Mouse (Mus musculus) heart, embryonic 14.5 days (tissue): ENCODE results near the gene Man1c1. TPM values are rescaled to one million over a fixed set of nuclear protein-coding genes. Genes with fewer than 3 reads are reported as not detected.
A peak's percentile ranks its signal among the peaks of the same experiment; 100 is the strongest.

Source experiments
- ATAC-seq: fragments of 200-750 bp; cut with Nextera tagmentation; 2 replicates; pipeline ENCODE4 v1.8.0; 2017; ENCODE audit warnings: low read depth, moderate TSS enrichment; ENCODE audit not compliant: insufficient number of reproducible peaks, insufficient read depth, low FRiP score
- H3K27ac ChIP-seq, 2 experiments: fragments of 200-500 bp in 1 of 2; fragments of 300-500 bp in 1 of 2; sonication (generic) in 1 of 2; replicated peaks in 1 of 2; 2 replicates each; pipeline ENCODE4 v1.5.1; 2012 to 2014; ENCODE audit warnings: low read depth in 2 of 2, low read length in 2 of 2, control low read depth in 1 of 2, mild to moderate bottlenecking in 1 of 2, mixed read lengths in 1 of 2; ENCODE audit not compliant: control insufficient read depth in 1 of 2, insufficient read depth in 1 of 2
- H3K27me3 ChIP-seq: fragments of 300-500 bp; sonication (generic); 2 replicates; pipeline ENCODE4 v1.6.1; 2014; ENCODE audit warnings: mild to moderate bottlenecking, low read length, control low read depth; ENCODE audit not compliant: control insufficient read depth, insufficient read depth
- H3K36me3 ChIP-seq: fragments of 300-500 bp; sonication (generic); 2 replicates; pipeline ENCODE4 v1.6.1; 2014; ENCODE audit warnings: mild to moderate bottlenecking, control low read depth, low read length, mixed read lengths; ENCODE audit not compliant: control insufficient read depth, insufficient read depth
- H3K4me1 ChIP-seq, 2 experiments: fragments of 200-500 bp in 1 of 2; fragments of 300-500 bp in 1 of 2; sonication (generic) in 1 of 2; 2 replicates each; pipeline ENCODE4 v1.6.1; 2012 to 2014; ENCODE audit warnings: low read length in 2 of 2, control low read depth in 1 of 2, mixed read lengths in 1 of 2; ENCODE audit not compliant: control insufficient read depth in 2 of 2, insufficient read depth in 2 of 2
- H3K4me2 ChIP-seq: fragments of 300-500 bp; sonication (generic); 2 replicates; pipeline ENCODE4 v1.6.1; 2014; ENCODE audit warnings: mild to moderate bottlenecking, low read length
- H3K4me3 ChIP-seq, 2 experiments: fragments of 200-500 bp in 1 of 2; fragments of 300-500 bp in 1 of 2; sonication (generic) in 1 of 2; 2 replicates each; pipeline ENCODE4 v1.5.1; 2012 to 2014; ENCODE audit warnings: low read length in 2 of 2, mild to moderate bottlenecking in 2 of 2, control low read depth in 1 of 2, low read depth in 1 of 2, moderate library complexity in 1 of 2; ENCODE audit not compliant: control insufficient read depth in 1 of 2, insufficient read depth in 1 of 2
- H3K9ac ChIP-seq: fragments of 300-500 bp; sonication (generic); 2 replicates; pipeline ENCODE4 v1.6.1; 2014; ENCODE audit warnings: mild to moderate bottlenecking, low read length
- H3K9me3 ChIP-seq: fragments of 300-500 bp; sonication (generic); 2 replicates; pipeline ENCODE4 v1.6.1; 2016; ENCODE audit warnings: low read length, control low read depth; ENCODE audit not compliant: control insufficient read depth
- WGBS: fragments of 180-500 bp; shearing (Covaris S2); extraction: QIAGEN DNeasy Blood & Tissue Kit; methylation state at CpG from one replicate; pipeline ENCODE4 v1.1.7; 2014; 5-methylcytosine and 5-hydroxymethylcytosine counted together
- polyA plus RNA-seq: library from polyadenylated mRNA; unstranded; fragments of >200 nt; fragmentation: Nextera tagmentation; extraction: Ambion mirVana; gene quantifications from 2 replicates; pipeline ENCODE4 v1.2.1, GENCODE M21; 2014

The Man1c1 gene
- polyA plus RNA-seq, 1 experiment from 2014 or later, result 7.8 TPM

DNA sequence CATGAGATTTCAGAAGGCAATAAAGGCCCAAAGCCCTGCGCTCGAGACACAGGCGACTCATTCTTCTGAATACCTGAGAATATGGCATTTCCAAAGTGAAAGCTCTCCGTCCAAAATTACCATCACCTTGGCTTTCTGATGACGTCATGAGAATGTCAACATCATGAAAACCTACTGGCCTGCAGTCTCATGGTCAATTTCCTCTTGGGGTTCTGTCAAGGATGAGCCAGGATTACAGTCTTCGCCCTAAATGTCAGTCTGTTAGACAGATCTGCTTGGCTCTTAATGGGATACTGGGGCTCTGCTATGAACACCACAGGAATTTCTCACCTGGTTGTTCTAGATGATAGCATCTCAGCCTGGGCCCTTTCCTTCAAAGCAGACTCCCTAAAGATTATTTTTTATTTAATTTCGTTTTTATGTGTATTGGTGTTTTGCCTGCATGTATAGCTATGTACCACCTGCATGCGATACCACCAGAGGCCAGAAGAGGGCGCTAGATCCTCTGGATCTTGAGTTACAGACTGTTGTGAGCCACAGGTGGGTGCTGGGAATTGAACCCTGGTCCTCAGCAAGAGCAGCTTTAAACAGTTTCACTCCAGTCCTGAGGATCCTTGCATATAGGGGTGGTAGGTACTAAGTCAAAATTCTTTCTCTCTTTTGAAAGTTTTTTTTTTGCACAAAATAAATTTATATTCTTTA is 19.3 kb downstream of the Man1c1 start:
- ATAC-seq, result no peak
- H3K27ac ChIP-seq, result no peak overlapping the region
- H3K4me3 ChIP-seq, result no peak overlapping the region
- peaks cover 4 to 13% of the 10 kb centered on the region in 2 experiments; a peak in 3 of 4 replicates for H3K4me1 ChIP-seq
- H3K4me2 ChIP-seq, result no peak overlapping the region
- no peaks in the 10 kb centered on the region for H3K27me3 ChIP-seq
- no peaks in the 10 kb centered on the region for H3K36me3 ChIP-seq
- H3K9me3 ChIP-seq, result peaks cover 20% of the 10 kb centered on the region
- no peak overlapping the region for H3K9ac ChIP-seq
- 84% methylated on average over 9 of the region's 9 CpGs for WGBS

DNA sequence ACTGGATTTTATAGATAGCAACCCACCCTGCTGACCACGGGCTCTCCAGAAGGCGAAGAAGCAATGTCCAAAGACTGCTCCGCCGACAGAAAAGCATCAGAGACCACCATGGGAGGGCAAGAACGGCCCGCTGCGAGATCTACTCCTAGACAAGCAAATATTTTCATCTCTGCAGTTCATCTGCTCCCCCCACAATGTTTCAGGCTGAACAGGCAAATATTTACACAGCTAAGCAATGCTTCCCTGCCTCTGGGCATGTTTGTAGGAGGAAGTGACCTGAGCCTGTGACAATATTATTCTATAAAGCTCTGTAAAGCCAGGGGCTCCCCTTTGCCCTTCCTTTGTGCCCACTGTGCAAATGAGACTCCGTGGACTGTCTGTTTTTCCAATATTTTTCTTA is 20.2 kb downstream of the Man1c1 start:
- Histone ChIP-seq H3K36me3 (no peaks in the 10 kb centered on the region), H3K4me1 (peaks cover 4 to 13% of the 10 kb centered on the region in 2 experiments; a peak in 3 of 4 replicates), H3K27ac (peak overlapping the region; percentile 33 to 37; a peak in 3 of 4 replicates), H3K9ac (no peak overlapping the region), H3K4me2 (no peak overlapping the region), H3K4me3 (no peak overlapping the region), H3K9me3 (peaks cover 20% of the 10 kb centered on the region), H3K27me3 (no peaks in the 10 kb centered on the region)
- 57% methylated on average over 8 of the region's 8 CpGs for WGBS
- no peak for ATAC-seq

DNA sequence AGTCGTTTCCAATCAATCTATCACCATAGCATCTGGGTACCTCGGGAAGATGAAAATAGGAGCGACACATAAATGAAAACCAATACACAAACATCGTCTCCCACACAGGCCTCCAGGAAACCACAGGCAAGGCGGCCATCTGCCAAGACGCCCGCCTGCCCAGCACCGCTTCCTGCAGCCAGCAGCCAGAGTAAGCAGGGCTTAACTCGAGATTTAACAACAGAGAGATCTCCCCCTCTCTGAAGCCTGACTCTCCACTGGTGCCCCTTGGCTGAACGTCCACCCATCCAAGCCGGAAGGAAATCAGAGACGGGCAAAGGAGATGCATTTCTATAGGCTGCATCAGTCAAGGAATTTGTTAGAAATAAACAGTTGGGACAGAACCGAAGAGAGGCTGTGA is 21.1 kb downstream of the Man1c1 start:
- WGBS, result 53% methylated on average over 13 of the region's 13 CpGs
- Histone ChIP-seq H3K9ac (no peak overlapping the region), H3K4me3 (no peak overlapping the region), H3K36me3 (no peaks in the 10 kb centered on the region), H3K4me2 (peak overlapping the region; percentile 2; the same call in 1 of the 2 replicates), H3K27me3 (no peaks in the 10 kb centered on the region), H3K27ac (peak overlapping the region; percentile 33 to 37; a peak in 3 of 4 replicates), H3K9me3 (peaks cover 18% of the 10 kb centered on the region), H3K4me1 (peaks cover 7 to 16% of the 10 kb centered on the region in 2 experiments; a peak in 3 of 4 replicates)
- 0 out of 2 replicates have a peak, but pooled peaks have one; percentile 52 for ATAC-seq

DNA sequence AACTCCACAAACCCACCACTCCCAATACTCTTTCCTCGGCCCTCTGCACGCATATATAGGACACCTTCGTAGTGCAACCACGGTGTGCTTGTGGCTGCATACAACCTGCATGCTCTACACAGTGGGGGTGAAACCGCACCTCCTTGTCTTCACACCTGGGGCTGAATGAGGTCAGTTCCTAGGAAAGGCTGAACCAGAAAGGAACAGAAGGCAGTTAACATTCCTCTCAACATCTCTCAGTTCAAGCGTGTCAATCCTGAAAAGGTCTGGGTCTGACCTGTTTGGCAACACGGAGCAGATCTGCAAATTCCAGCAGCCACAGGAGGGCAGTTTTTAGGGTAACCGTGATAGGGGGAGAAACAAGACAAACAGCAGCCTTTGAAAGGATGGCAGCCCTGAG is 21.7 kb downstream of the Man1c1 start:
- no peak overlapping the region for H3K4me3 ChIP-seq
- no peak overlapping the region for H3K9ac ChIP-seq
- H3K4me1 ChIP-seq, result peaks cover 12 to 20% of the 10 kb centered on the region in 2 experiments; a peak in 3 of 4 replicates
- 70% methylated on average over 8 of the region's 8 CpGs for WGBS
- H3K36me3 ChIP-seq, result no peaks in the 10 kb centered on the region
- ATAC-seq, result no peak
- no peak overlapping the region for H3K4me2 ChIP-seq
- H3K27me3 ChIP-seq, result no peaks in the 10 kb centered on the region
- peaks cover 13% of the 10 kb centered on the region for H3K9me3 ChIP-seq
- peak overlapping the region; percentile 33 to 37; a peak in 3 of 4 replicates for H3K27ac ChIP-seq

DNA sequence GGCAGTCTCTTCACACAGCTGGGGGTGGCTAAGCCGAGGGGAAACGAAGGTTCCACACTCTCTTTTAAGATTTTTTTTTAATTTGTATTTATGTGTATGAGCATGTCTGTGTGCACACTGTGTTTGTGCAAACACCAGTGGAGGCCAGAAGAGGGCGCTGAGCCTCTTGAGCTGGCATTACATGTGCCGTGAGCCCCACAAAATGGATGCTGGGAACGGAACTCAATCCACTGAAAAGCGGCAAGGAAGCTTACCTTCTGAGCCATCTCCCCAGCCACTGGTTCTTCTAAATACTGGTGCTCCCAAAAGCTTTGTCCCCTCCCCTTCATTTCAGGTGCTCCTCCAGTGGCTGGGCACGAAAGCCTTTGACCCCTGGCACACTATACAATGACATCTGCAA is 22.3 kb downstream of the Man1c1 start:
- no peak overlapping the region for H3K4me2 ChIP-seq
- no peaks in the 10 kb centered on the region for H3K27me3 ChIP-seq
- no peaks in the 10 kb centered on the region for H3K36me3 ChIP-seq
- WGBS, result 95% methylated on average over 7 of the region's 7 CpGs
- H3K9ac ChIP-seq, result no peak overlapping the region
- H3K4me1 ChIP-seq, result peaks cover 12 to 21% of the 10 kb centered on the region in 2 experiments; a peak in 3 of 4 replicates
- no peak overlapping the region for H3K4me3 ChIP-seq
- peaks cover 13% of the 10 kb centered on the region for H3K9me3 ChIP-seq
- H3K27ac ChIP-seq, result no peak overlapping the region
- no peak for ATAC-seq

DNA sequence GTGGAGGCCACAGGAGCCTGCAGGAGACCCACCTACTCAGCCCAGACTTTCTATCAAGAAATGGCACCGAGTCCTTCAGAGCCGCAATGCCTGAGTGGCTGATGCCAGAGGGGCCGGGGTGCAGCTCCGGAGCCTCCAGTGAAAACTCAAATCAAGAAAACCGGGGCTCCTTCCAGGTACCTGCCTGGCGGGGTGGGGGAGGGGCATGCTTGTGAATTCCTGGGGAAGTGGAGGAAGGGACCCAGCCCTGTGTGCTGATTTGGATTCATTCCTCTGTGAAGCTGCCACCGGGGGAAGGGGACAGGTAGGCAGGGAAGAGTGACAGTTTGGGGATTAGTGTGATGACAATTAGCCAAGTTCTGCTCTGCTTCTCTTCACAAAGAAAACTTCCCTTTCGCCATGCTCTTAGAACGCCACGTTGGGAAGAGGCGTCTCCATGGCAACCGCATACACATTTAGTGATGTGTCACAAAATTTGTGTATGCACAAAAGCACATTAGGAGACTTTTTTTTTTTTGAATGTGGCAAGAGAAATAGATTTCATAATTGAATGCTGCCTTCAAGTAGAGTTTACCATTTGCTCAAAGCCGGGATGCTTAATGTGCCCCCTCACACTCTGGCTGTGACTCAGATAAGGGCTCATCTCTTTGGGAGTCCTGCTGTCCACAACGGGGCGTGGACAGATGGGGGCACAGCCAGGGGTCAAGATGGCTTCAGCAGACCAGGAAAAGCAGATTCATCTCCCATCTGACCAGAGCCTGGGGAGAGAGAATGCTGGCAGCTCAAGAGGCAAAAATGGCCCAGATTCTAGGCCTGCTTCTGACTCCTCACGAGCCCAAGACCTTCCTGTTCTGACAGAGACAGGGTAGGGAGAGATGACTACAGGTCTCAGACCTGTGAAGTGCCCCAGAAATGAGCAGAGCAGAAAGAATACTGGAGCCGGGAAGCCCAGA is 26.3 kb downstream of the Man1c1 start:
- no peak overlapping the region for H3K4me2 ChIP-seq
- H3K27ac ChIP-seq, result no peak overlapping the region
- no peaks in the 10 kb centered on the region for H3K27me3 ChIP-seq
- no peaks in the 10 kb centered on the region for H3K36me3 ChIP-seq
- peaks cover 20 to 30% of the 10 kb centered on the region in 2 experiments for H3K4me1 ChIP-seq
- H3K4me3 ChIP-seq, result no peak overlapping the region
- no peaks in the 10 kb centered on the region for H3K9me3 ChIP-seq
- WGBS, result 35% methylated on average over 17 of the region's 17 CpGs
- no peak for ATAC-seq
- H3K9ac ChIP-seq, result no peak overlapping the region

DNA sequence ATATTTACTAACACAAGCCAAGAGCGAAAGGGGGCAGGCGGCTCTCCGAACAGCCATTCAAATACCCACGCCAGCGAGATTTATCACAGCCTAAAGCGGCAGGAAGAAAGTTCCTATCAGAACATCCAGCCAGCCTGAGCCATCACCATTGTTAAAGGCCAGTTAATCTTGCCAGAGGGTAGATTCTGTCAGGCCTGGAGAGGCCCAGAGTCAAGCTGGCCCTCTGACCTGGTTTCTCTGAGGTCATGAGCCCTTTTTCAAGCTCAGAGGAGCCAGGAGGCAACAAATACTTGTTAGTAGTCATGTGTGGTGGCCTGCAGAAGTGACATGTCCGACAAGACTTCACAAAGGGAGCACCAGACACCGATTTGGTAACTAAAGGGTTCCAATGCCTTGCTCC is 28.3 kb downstream of the Man1c1 start:
- Histone ChIP-seq H3K4me3 (no peak overlapping the region), H3K9me3 (no peaks in the 10 kb centered on the region), H3K36me3 (no peaks in the 10 kb centered on the region), H3K27ac (peak overlapping the region; percentile 45 to 58), H3K9ac (no peak overlapping the region), H3K27me3 (no peaks in the 10 kb centered on the region), H3K4me1 (peaks cover 17 to 26% of the 10 kb centered on the region in 2 experiments), H3K4me2 (no peak overlapping the region)
- no peak for ATAC-seq
- WGBS, result 39% methylated on average over 8 of the region's 8 CpGs
